8 mouse cellular contexts compared by ENCODE assay signal in genomic region chr17:80255208-80255607, GRCm38 (mm10). TPM values are rescaled to one million over a fixed set of nuclear protein-coding genes. Genes with fewer than 3 reads are reported as not detected.
DNase-seq lines count a peak whose midpoint lies in the region; ATAC-seq and TF ChIP-seq lines count a peak whose summit lies in the region.

No protein-coding gene starts in this region.

- peaks cover 97% of the 10 kb centered on the region for H3K36me3 ChIP-seq in limb, embryonic 14.5 days (ENCODE audit: control insufficient read depth, insufficient read depth, low read length)
- H3K36me3 ChIP-seq in limb, embryonic 10.5 days: peaks cover 99% of the 10 kb centered on the region
- peaks cover 94% of the 10 kb centered on the region for H3K36me3 ChIP-seq in embryonic facial prominence, embryonic 12.5 days
- H3K36me3 ChIP-seq in hindbrain, embryonic 14.5 days (replicated peaks; ENCODE audit: control insufficient read depth, insufficient read depth): peaks cover 100% of the 10 kb centered on the region

- H3K27me3 ChIP-seq in limb, embryonic 14.5 days (ENCODE audit: control insufficient read depth, insufficient read depth, low read length): no peaks in the 10 kb centered on the region
- no peaks in the 10 kb centered on the region for H3K27me3 ChIP-seq in limb, embryonic 10.5 days (ENCODE audit: low read depth, poor library complexity, severe bottlenecking)
- no peaks in the 10 kb centered on the region for H3K27me3 ChIP-seq in embryonic facial prominence, embryonic 12.5 days
- H3K27me3 ChIP-seq in hindbrain, embryonic 14.5 days (ENCODE audit: control insufficient read depth, insufficient read depth, low read length): no peaks in the 10 kb centered on the region

- peak; percentile 6 for DNase-seq in limb, embryonic 14.5 days (ENCODE audit: low spot score)
- DNase-seq in limb, embryonic 10.5 days (ENCODE audit: low spot score): no peak
- DNase-seq in heart, postnatal 36 days: peak; percentile 65 to 71
- DNase-seq in lung, postnatal 10 days: peak; percentile 84
- no peak for DNase-seq in cerebellum, postnatal 25 days
- DNase-seq in cerebellum, adult 8-10 months: no peak
- no peak for DNase-seq in hindbrain, embryonic 14.5 days (ENCODE audit: low spot score)

- ATAC-seq in limb, embryonic 14.5 days (ENCODE audit: low FRiP score, low read depth): peak; percentile 57; the same call in 1 of the 2 replicates
- ATAC-seq in embryonic facial prominence, embryonic 12.5 days (ENCODE audit: insufficient number of reproducible peaks, insufficient read depth, low FRiP score, low TSS enrichment): 0 out of 2 replicates have a peak, but pooled peaks have one; percentile 69
- ATAC-seq in hindbrain, embryonic 14.5 days (ENCODE audit: low FRiP score): no peak

- H3K9ac ChIP-seq in limb, embryonic 14.5 days (ENCODE audit: low read depth, low read length, severe bottlenecking): no peak overlapping the region
- H3K9ac ChIP-seq in embryonic facial prominence, embryonic 12.5 days: no peak overlapping the region
- H3K9ac ChIP-seq in hindbrain, embryonic 14.5 days: no peak overlapping the region

- no peaks in the 10 kb centered on the region for H3K4me1 ChIP-seq in limb, embryonic 14.5 days (ENCODE audit: control insufficient read depth, insufficient read depth, low read length)
- peaks cover 2% of the 10 kb centered on the region; the same call in 1 of the 2 replicates for H3K4me1 ChIP-seq in limb, embryonic 10.5 days
- H3K4me1 ChIP-seq in embryonic facial prominence, embryonic 12.5 days: no peaks in the 10 kb centered on the region
- H3K4me1 ChIP-seq in hindbrain, embryonic 14.5 days (replicated peaks; ENCODE audit: control insufficient read depth, insufficient read depth, low read length): no peaks in the 10 kb centered on the region

- no peak overlapping the region for H3K27ac ChIP-seq in limb, embryonic 14.5 days (replicated peaks; ENCODE audit: low read depth, low read length)
- H3K27ac ChIP-seq in limb, embryonic 10.5 days: no peak overlapping the region
- no peak overlapping the region for H3K27ac ChIP-seq in embryonic facial prominence, embryonic 12.5 days
- H3K27ac ChIP-seq in hindbrain, embryonic 14.5 days: no peak overlapping the region

- H3K4me2 ChIP-seq in limb, embryonic 14.5 days (replicated peaks; ENCODE audit: low read depth, low read length, severe bottlenecking): no peak overlapping the region
- no peak overlapping the region for H3K4me2 ChIP-seq in embryonic facial prominence, embryonic 12.5 days (replicated peaks)
- no peak overlapping the region for H3K4me2 ChIP-seq in hindbrain, embryonic 14.5 days (replicated peaks)

- WGBS in limb, embryonic 14.5 days: 45% methylated on average over 13 of the region's 13 CpGs
- WGBS in limb, embryonic 10.5 days: 49% methylated on average over 13 of the region's 13 CpGs
- WGBS in embryonic facial prominence, embryonic 12.5 days: 46% methylated on average over 13 of the region's 13 CpGs
- 69% methylated on average over 13 of the region's 13 CpGs for WGBS in hindbrain, embryonic 14.5 days

- intact Hi-C loops in heart, postnatal 36 days (cut with DNase I): no loop called here

- H3K4me3 ChIP-seq in limb, embryonic 14.5 days (replicated peaks; ENCODE audit: low read length): no peak overlapping the region
- H3K4me3 ChIP-seq in limb, embryonic 10.5 days: no peak overlapping the region
- no peak overlapping the region for H3K4me3 ChIP-seq in embryonic facial prominence, embryonic 12.5 days
- no peak overlapping the region for H3K4me3 ChIP-seq in hindbrain, embryonic 14.5 days (replicated peaks; ENCODE audit: low read length)

- no peak for TF ChIP-seq POLR2A in limb, embryonic 14.5 days (IDR thresholded peaks at IDR 0.05; ENCODE audit: borderline replicate concordance, extremely low read depth, insufficient read depth, insufficient read length)

- no peaks in the 10 kb centered on the region for H3K9me3 ChIP-seq in limb, embryonic 14.5 days (ENCODE audit: control insufficient read depth, low read length)
- H3K9me3 ChIP-seq in limb, embryonic 10.5 days (replicated peaks): no peaks in the 10 kb centered on the region
- no peaks in the 10 kb centered on the region for H3K9me3 ChIP-seq in embryonic facial prominence, embryonic 12.5 days
- H3K9me3 ChIP-seq in hindbrain, embryonic 14.5 days (ENCODE audit: control insufficient read depth, low read length): no peaks in the 10 kb centered on the region

RNA-seq across cellular contexts. Expression of gene Gemin6, which starts 31.0 kb away (rescaled TPM):
- polyA plus RNA-seq in limb, embryonic 14.5 days (2012; rRNA removed): 10.8 and 16.7 TPM in 2 replicates
- polyA plus RNA-seq in limb, embryonic 14.5 days (2014; fragmentation: Nextera tagmentation; extraction: Ambion mirVana): 30.8 and 34.7 TPM in 2 replicates
- 52.2 and 56.9 TPM in 2 replicates for polyA plus RNA-seq in limb, embryonic 10.5 days (2016; fragmentation: Nextera tagmentation; extraction: Ambion mirVana)
- polyA plus RNA-seq in embryonic facial prominence, embryonic 12.5 days (2016; fragmentation: Nextera tagmentation; extraction: Ambion mirVana): 33.7 and 34.7 TPM in 2 replicates
- total RNA-seq in heart, postnatal 36 days (2021): 1 to 10 TPM; 4.3 to 5.5 TPM
- 19.4 and 20.9 TPM in 2 replicates for polyA plus RNA-seq in hindbrain, embryonic 14.5 days (2014; fragmentation: Nextera tagmentation; extraction: Ambion mirVana)

RNA-seq across cellular contexts. Expression of gene Morn2, which starts 34.8 kb away (rescaled TPM):
- polyA plus RNA-seq in limb, embryonic 14.5 days (2012; rRNA removed): 6.5 and 11.8 TPM in 2 replicates
- polyA plus RNA-seq in limb, embryonic 14.5 days (2014; fragmentation: Nextera tagmentation; extraction: Ambion mirVana): 19.3 and 21.1 TPM in 2 replicates
- polyA plus RNA-seq in limb, embryonic 10.5 days (2016; fragmentation: Nextera tagmentation; extraction: Ambion mirVana): 20.0 and 23.9 TPM in 2 replicates
- 21.2 and 24.1 TPM in 2 replicates for polyA plus RNA-seq in embryonic facial prominence, embryonic 12.5 days (2016; fragmentation: Nextera tagmentation; extraction: Ambion mirVana)
- 10 to 100 TPM; 14.7 TPM for total RNA-seq in heart, postnatal 36 days (2021)
- 58.1 and 64.2 TPM in 2 replicates for polyA plus RNA-seq in hindbrain, embryonic 14.5 days (2014; fragmentation: Nextera tagmentation; extraction: Ambion mirVana)

RNA-seq across cellular contexts. Expression of gene Dhx57, which starts 35.1 kb away (rescaled TPM):
- 41.7 and 45.2 TPM in 2 replicates for polyA plus RNA-seq in limb, embryonic 14.5 days (2012; rRNA removed)
- polyA plus RNA-seq in limb, embryonic 14.5 days (2014; fragmentation: Nextera tagmentation; extraction: Ambion mirVana): 21.1 and 25.2 TPM in 2 replicates
- polyA plus RNA-seq in limb, embryonic 10.5 days (2016; fragmentation: Nextera tagmentation; extraction: Ambion mirVana): 16.9 and 22.2 TPM in 2 replicates
- 29.5 and 30.7 TPM in 2 replicates for polyA plus RNA-seq in embryonic facial prominence, embryonic 12.5 days (2016; fragmentation: Nextera tagmentation; extraction: Ambion mirVana)
- total RNA-seq in heart, postnatal 36 days (2021): 1 to 10 TPM; 5.8 to 6.9 TPM
- polyA plus RNA-seq in hindbrain, embryonic 14.5 days (2014; fragmentation: Nextera tagmentation; extraction: Ambion mirVana): 51.3 and 61.0 TPM in 2 replicates

RNA-seq across cellular contexts. Expression of gene Ttc39d, which starts 47.9 kb away (rescaled TPM):
- 0.03 and 0.11 TPM in 2 replicates for polyA plus RNA-seq in limb, embryonic 14.5 days (2012; rRNA removed)
- polyA plus RNA-seq in limb, embryonic 14.5 days (2014; fragmentation: Nextera tagmentation; extraction: Ambion mirVana): not detected in 2 replicates
- polyA plus RNA-seq in limb, embryonic 10.5 days (2016; fragmentation: Nextera tagmentation; extraction: Ambion mirVana): 0.09 and 0.24 TPM in 2 replicates
- 0.10 TPM in 2 replicates for polyA plus RNA-seq in embryonic facial prominence, embryonic 12.5 days (2016; fragmentation: Nextera tagmentation; extraction: Ambion mirVana)
- total RNA-seq in heart, postnatal 36 days (2021): not detected
- polyA plus RNA-seq in hindbrain, embryonic 14.5 days (2014; fragmentation: Nextera tagmentation; extraction: Ambion mirVana): 0.15 and 0.26 TPM in 2 replicates

RNA-seq across cellular contexts. Expression of gene Srsf7, which starts 48.1 kb away (rescaled TPM):
- 363 and 429 TPM in 2 replicates for polyA plus RNA-seq in limb, embryonic 14.5 days (2012; rRNA removed)
- polyA plus RNA-seq in limb, embryonic 14.5 days (2014; fragmentation: Nextera tagmentation; extraction: Ambion mirVana): 577 and 588 TPM in 2 replicates
- polyA plus RNA-seq in limb, embryonic 10.5 days (2016; fragmentation: Nextera tagmentation; extraction: Ambion mirVana): 882 and 949 TPM in 2 replicates
- 723 and 760 TPM in 2 replicates for polyA plus RNA-seq in embryonic facial prominence, embryonic 12.5 days (2016; fragmentation: Nextera tagmentation; extraction: Ambion mirVana)
- total RNA-seq in heart, postnatal 36 days (2021): 10 to 100 TPM; 30.6 to 44.4 TPM
- 389 and 452 TPM in 2 replicates for polyA plus RNA-seq in hindbrain, embryonic 14.5 days (2014; fragmentation: Nextera tagmentation; extraction: Ambion mirVana)

Comparison
In these comparisons a context has a peak if more than half of its experiments do, and no peak if none do; other contexts are left out.
1. DNase-seq: peak in limb, embryonic 14.5 days (single experiment), heart, postnatal 36 days (2 of 2) and lung, postnatal 10 days (single experiment); none in limb, embryonic 10.5 days (single experiment), cerebellum, postnatal 25 days (0 of 2), cerebellum, adult 8-10 months (single experiment) and hindbrain, embryonic 14.5 days (single experiment).